Mouse (Mus musculus): ENCODE data around the gene Mgll.

DNA sequence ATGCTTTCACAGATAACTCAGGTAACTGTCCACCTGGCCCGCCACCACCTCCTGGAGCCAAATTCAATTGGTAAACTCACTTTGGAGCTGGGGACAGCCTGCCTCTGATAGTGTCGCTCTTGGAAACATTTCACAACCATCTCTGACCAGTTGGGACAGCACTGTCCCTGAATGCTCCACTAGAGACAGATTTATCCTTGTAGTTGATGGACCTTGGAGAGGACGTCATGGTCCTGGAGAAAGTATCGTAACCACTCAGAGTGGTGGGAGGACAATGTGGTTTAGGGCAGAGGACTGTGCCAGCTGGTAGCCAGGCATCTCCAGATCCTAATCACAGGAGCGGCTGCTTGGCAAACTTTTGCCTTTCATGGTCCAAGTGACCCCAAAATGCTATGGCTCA is 3.3 kb downstream of the Mgll start:
- no peak for TF ChIP-seq GATA1 (IDR thresholded peaks at IDR 0.05; ENCODE audit: low read length)
- TF ChIP-seq TAL1 (IDR thresholded peaks at IDR 0.05; ENCODE audit: low read length) = no peak

All from erythroblast, embryonic 14.5 days (primary cell).